Mouse (Mus musculus) bone marrow macrophage, adult 2 months (primary cell): ENCODE data around the gene Zmym2.
"Not testable (repeated sequence)": the region's sequence is repeated elsewhere in the genome, so short reads cannot be mapped to it uniquely, and the experiment has no call there.

Experiments
- CTCF ChIP-seq: IDR thresholded peaks from 2 replicates; pipeline ENCODE4 v1.5.1; 2012; ENCODE audit warnings: low read depth, mild to moderate bottlenecking, low read length, moderate library complexity
- POLR2A ChIP-seq: IDR thresholded peaks from 2 replicates; pipeline ENCODE4 v1.6.1; 2012; ENCODE audit warnings: mild to moderate bottlenecking, low read depth, low read length, borderline replicate concordance

DNA sequence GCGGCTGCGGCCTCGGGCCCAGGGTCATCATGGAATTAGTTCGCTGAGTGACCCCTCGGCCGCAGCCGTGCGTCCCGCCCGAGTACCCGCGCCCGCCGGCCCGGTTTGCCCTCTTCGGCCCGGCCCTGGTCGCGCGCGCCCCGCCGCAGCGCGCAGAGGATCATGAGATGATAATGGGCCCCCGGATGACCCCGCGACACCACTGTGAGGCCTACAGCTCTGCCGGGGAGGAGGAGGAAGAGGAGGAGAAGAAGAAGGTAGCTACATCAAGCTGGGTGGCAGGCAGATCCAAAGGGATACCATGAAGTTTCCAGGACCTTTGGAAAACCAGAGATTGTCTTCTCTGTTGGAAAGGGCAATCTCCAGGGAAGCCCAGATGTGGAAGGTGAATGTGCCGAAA is 21.3 kb upstream of the Zmym2 start:
- TF ChIP-seq CTCF, POLR2A: not testable (repeated sequence)
